Mouse (Mus musculus) heart, adult 8-10 months (tissue): ENCODE data around the gene B4galnt3. TPM values are rescaled to one million over a fixed set of nuclear protein-coding genes. Genes with fewer than 3 reads are reported as not detected.

Experiments
- total RNA-seq, 4 experiments: library from RNA; stranded (reverse); gene quantifications; 2 replicates each; pipeline ENCODE4 v1.2.4; 2022

Gene B4galnt3
- total RNA-seq, 4 experiments from 2014 or later = 0.09 to 0.47 (median 0.18) TPM

Other genes starting within 250 kb of the B4galnt3 start
- gene Ninj2, start 201.2 kb downstream of the B4galnt3 start, total RNA-seq = not detected
- gene D330020A13Rik, start 195 bp downstream of the B4galnt3 start, total RNA-seq = not detected
- 10 to 100 TPM; 24.9 to 31.2 (median 30.9) TPM for gene Kdm5a, start 69.6 kb upstream of the B4galnt3 start, total RNA-seq
- 1 to 10 TPM; 2.9 to 4.7 (median 4.0) TPM for gene Ccdc77, start 69.8 kb upstream of the B4galnt3 start, total RNA-seq
- 1 to 10 TPM; 2.4 to 5.1 (median 3.0) TPM for gene Il17ra, start 168.7 kb upstream of the B4galnt3 start, total RNA-seq
- not detected for gene Tmem121b, start 199.2 kb upstream of the B4galnt3 start, total RNA-seq
- 10 to 100 TPM; 20.1 to 25.0 (median 22.9) TPM for gene Hdhd5, start 236.8 kb upstream of the B4galnt3 start, total RNA-seq